Mouse (Mus musculus) frontal cortex, postnatal 25 days (tissue): ENCODE measurements around the gene Plcb4.

Experiments
- DNase-seq, 2 experiments: peaks; one replicate each; pipeline ENCODE4 v3.0.0; 2022; ENCODE audit warnings: low spot score in 2 of 2

Plcb4 gene

GRCm38 (mm10) chr2:135759499-135760095 lies 100.8 kb downstream of the Plcb4 start:
- no peak for DNase-seq

GRCm38 (mm10) chr2:135761226-135761802 lies 102.5 kb downstream of the Plcb4 start:
- no peak for DNase-seq

GRCm38 (mm10) chr2:135764706-135765105 lies 105.9 kb downstream of the Plcb4 start:
- DNase-seq, result no peak

- DNase-seq, result no peak
Measured at GRCm38 (mm10) chr2:135766471-135767063, 107.8 kb downstream of the Plcb4 start.

GRCm38 (mm10) chr2:135767535-135767934 lies 108.7 kb downstream of the Plcb4 start:
- no peak for DNase-seq

GRCm38 (mm10) chr2:135769701-135770100 lies 110.9 kb downstream of the Plcb4 start:
- no peak for DNase-seq

GRCm38 (mm10) chr2:135770226-135770625 lies 111.4 kb downstream of the Plcb4 start:
- no peak for DNase-seq

- DNase-seq, result no peak
Measured at GRCm38 (mm10) chr2:135773194-135773972, 114.6 kb downstream of the Plcb4 start.

- DNase-seq, result no peak
Measured at GRCm38 (mm10) chr2:135775026-135775425, 116.2 kb downstream of the Plcb4 start.

GRCm38 (mm10) chr2:135776131-135776775 lies 117.4 kb downstream of the Plcb4 start:
- no peak for DNase-seq

GRCm38 (mm10) chr2:135781391-135781790 lies 122.6 kb downstream of the Plcb4 start:
- DNase-seq, result no peak

GRCm38 (mm10) chr2:135787415-135787814 lies 128.6 kb downstream of the Plcb4 start:
- no peak for DNase-seq

- no peak for DNase-seq
Measured at GRCm38 (mm10) chr2:135792907-135793306, 134.1 kb downstream of the Plcb4 start.

GRCm38 (mm10) chr2:135796684-135797083 lies 137.9 kb downstream of the Plcb4 start:
- no peak for DNase-seq

GRCm38 (mm10) chr2:135797677-135798546 lies 139.1 kb downstream of the Plcb4 start:
- no peak for DNase-seq

GRCm38 (mm10) chr2:135799149-135799770 lies 140.4 kb downstream of the Plcb4 start:
- no peak for DNase-seq

- DNase-seq, result no peak
Measured at GRCm38 (mm10) chr2:135800385-135800784, 141.6 kb downstream of the Plcb4 start.

- DNase-seq, result no peak
Measured at GRCm38 (mm10) chr2:135802878-135803450, 144.2 kb downstream of the Plcb4 start.

GRCm38 (mm10) chr2:135805748-135806685 lies 147.2 kb downstream of the Plcb4 start:
- DNase-seq, result no peak
